Mouse (Mus musculus): ENCODE measurements around the gene Rpusd4.

Gene Rpusd4

GRCm38 (mm10) chr9:35286351-35286750 is 18.7 kb downstream of the Rpusd4 start:
- DNase-seq (ENCODE audit: low spot score in 2 of 2), result no peak

GRCm38 (mm10) chr9:35289992-35290391 is 22.3 kb downstream of the Rpusd4 start:
- DNase-seq (ENCODE audit: low spot score in 2 of 2), result no peak

GRCm38 (mm10) chr9:35290417-35290816 is 22.8 kb downstream of the Rpusd4 start:
- no peak for DNase-seq (ENCODE audit: low spot score in 2 of 2)

DNA sequence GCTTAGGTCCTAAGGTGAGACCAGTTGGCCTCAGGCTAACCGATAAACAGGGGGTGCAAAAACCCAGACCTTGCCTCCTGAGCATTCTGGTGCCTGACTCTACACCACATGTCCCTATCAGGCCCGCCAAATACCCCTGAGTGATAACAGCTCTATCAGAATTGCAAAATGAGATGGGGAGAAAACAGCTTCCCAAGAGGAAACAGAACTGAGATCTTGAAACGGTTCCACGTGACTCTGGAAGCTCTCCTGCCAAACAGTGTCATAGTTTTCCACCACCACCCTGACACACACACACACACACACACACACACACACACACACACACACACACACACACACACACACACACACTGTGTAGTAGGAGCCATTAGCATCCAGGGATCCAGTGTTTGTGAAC is 23.3 kb downstream of the Rpusd4 start:
- no peak for DNase-seq (ENCODE audit: low spot score in 2 of 2)

DNA sequence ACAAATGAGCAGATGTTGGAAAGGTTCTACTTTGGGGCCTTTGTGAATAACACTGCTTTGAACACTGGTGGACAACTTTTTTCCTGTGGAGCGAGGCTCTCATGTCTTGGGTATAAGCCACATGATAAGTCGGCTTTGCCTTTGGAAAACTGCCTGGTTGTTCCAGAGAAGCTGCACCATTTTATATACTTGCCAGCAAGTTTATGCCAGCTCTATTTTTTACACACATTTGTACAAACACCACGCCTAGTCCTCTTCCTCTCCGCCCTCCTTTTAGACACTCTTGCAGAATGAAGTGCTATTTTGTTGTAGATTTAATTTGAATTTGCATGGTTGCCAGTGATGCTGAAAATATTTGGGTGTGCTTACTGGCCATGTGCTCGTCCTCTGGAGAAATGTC is 25.8 kb downstream of the Rpusd4 start:
- DNase-seq (ENCODE audit: low spot score in 2 of 2), result no peak

GRCm38 (mm10) chr9:35297791-35298190 is 30.1 kb downstream of the Rpusd4 start:
- DNase-seq (ENCODE audit: low spot score in 2 of 2), result no peak

DNA sequence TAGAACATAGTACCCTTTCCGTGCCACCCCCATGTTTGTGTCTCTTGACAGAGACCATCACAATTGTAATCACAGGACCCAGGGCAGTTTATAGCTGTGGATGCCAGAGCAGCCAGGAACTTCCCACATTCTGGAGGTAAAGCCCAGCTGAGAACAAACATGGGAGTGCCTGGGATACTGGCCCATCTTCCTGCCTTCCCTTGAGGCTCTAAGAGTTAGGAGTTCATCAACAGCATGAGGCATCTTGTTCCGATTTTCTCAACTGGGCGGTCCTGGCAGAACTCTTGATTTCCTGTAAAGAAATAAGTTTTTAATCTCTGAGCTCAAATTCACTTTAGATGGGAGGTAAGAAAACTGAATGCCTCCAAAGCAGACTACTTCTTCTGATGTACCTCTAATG is 34.5 kb downstream of the Rpusd4 start:
- DNase-seq (ENCODE audit: low spot score in 2 of 2), result no peak

DNA sequence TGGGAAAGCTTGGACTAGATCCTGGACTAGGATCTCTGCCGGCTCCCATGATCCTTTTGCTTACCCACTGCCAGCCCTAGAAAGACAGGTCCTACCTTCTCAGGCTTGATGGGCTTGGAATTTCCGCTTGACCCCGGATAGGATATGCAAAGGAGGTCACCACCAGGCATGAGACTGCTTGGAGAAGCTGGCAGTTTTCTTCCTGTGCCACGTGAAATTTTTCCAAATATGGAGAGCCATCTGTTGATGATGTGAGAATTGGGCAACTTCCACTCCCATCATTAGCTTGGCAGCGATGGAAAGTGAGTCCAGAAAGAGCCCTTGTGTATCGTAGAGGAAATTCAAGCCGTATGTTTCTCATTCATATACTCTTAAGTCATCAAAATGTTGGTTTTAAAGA is 39.8 kb downstream of the Rpusd4 start:
- no peak for DNase-seq (ENCODE audit: low spot score in 2 of 2)

GRCm38 (mm10) chr9:35310377-35310776 is 42.7 kb downstream of the Rpusd4 start:
- DNase-seq (ENCODE audit: low spot score in 2 of 2), result no peak

- no peak for DNase-seq (ENCODE audit: low spot score in 2 of 2)
These were observed 44.9 kb downstream of the Rpusd4 start for GRCm38 (mm10) chr9:35312516-35312915.

- DNase-seq (ENCODE audit: low spot score in 2 of 2), result no peak
These were observed 45.9 kb downstream of the Rpusd4 start for GRCm38 (mm10) chr9:35313601-35314000.

- DNase-seq (ENCODE audit: low spot score in 2 of 2), result no peak
These were observed 46.6 kb downstream of the Rpusd4 start for GRCm38 (mm10) chr9:35314254-35314653.

GRCm38 (mm10) chr9:35316771-35317211 is 49.1 kb downstream of the Rpusd4 start:
- no peak for DNase-seq (ENCODE audit: low spot score in 2 of 2)

GRCm38 (mm10) chr9:35317233-35317980 is 49.7 kb downstream of the Rpusd4 start:
- no peak for DNase-seq (ENCODE audit: low spot score in 2 of 2)

GRCm38 (mm10) chr9:35318537-35319172 is 51.0 kb downstream of the Rpusd4 start:
- DNase-seq (ENCODE audit: low spot score in 2 of 2), result no peak

- no peak for DNase-seq (ENCODE audit: low spot score in 2 of 2)
These were observed 52.6 kb downstream of the Rpusd4 start for GRCm38 (mm10) chr9:35320288-35320687.

DNA sequence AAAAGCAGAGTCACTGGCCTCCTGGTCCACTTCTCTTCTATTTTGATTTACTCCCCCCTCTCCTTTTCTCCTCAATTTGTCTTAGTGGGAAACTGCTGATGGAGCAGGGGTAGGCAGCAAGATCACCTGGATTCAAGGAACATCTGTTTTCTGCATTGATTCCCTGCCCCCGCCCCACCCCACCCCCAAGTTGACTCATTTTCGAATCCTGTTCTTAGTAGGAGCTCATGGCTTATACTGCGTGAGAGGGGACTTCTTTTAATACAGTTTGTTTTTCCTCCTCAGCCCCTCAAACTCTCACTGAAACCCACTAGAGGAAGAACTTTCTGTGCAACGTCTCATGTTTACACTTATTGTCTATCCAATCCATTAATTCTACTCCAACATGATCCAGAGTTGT is 56.3 kb downstream of the Rpusd4 start:
- DNase-seq (ENCODE audit: low spot score in 2 of 2), result no peak

DNA sequence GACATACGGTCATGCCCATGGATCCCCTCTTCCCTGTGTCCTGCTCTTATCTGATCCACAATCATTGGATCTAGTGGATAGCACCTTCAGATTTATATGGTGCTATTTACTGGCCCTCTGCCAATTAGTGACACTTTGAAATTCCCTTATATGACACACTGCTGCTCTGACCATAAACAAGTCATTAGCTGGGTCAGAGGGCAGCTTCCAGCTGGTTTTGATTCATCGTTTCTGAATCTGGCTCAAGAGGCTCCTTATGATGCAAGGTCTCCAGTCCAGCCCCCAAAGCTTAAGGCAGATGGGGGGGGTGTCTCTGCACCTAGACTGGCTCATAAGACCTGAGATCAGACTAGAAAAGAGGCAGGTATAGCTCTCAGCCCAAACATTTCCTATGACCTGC is 56.9 kb downstream of the Rpusd4 start:
- no peak for DNase-seq (ENCODE audit: low spot score in 2 of 2)

- DNase-seq (ENCODE audit: low spot score in 2 of 2), result no peak
These were observed 59.1 kb downstream of the Rpusd4 start for GRCm38 (mm10) chr9:35326644-35327263.

All from thymus, postnatal 10 days (tissue).